ENCODE assay signal across 12 mouse cellular contexts in genomic region chr5:43309961-43310360, GRCm38 (mm10).
DNase-seq lines count a peak whose midpoint lies in the region; ATAC-seq lines count a peak whose summit lies in the region.
"Had no signal": no experiment of that assay in that cellular context is flagged by ENCODE, and none has a peak within 500 bp of the region (broad histone marks: within the 10 kb centered on the region; RNA-seq: fewer than 3 reads in every experiment).

No protein-coding gene starts in this region.

- DNase-seq in kidney, adult 18-20 months: peak; percentile 20
- DNase-seq in R1 (ENCODE audit: low read depth, low spot score): peak; percentile 36
- peak; percentile 15 for DNase-seq in embryo, embryonic 10.5 days (ENCODE audit: low spot score)
- DNase-seq in kidney, postnatal 25 days: peak; percentile 45 to 61
- no peak for DNase-seq in layer of hippocampus, adult 18-20 months (ENCODE audit: low spot score in 2 of 2)
- no peak for DNase-seq in forebrain, embryonic 10.5 days (ENCODE audit: extremely low spot score, low spot score)
- DNase-seq: cerebellum, postnatal 10 days had no signal

- no peak for ATAC-seq in kidney, embryonic 14.5 days (ENCODE audit: low FRiP score, low TSS enrichment)
- ATAC-seq in erythroblast, adult 5-6 weeks (replicated peaks; ENCODE audit: low FRiP score, poor library complexity, severe bottlenecking): no peak
- ATAC-seq: lung, postnatal 0 days had no signal

- H3K36me3 ChIP-seq in kidney, embryonic 14.5 days (ENCODE audit: control insufficient read depth, insufficient read depth, low read length): no peaks in the 10 kb centered on the region
- no peaks in the 10 kb centered on the region for H3K36me3 ChIP-seq in forebrain, embryonic 10.5 days (replicated peaks)
- H3K36me3 ChIP-seq: embryonic facial prominence, embryonic 15.5 days had no signal

- H3K27me3 ChIP-seq in kidney, embryonic 14.5 days (ENCODE audit: control insufficient read depth, insufficient read depth, low read length): no peaks in the 10 kb centered on the region
- no peaks in the 10 kb centered on the region for H3K27me3 ChIP-seq in forebrain, embryonic 10.5 days (ENCODE audit: poor library complexity, severe bottlenecking)
- H3K27me3 ChIP-seq: embryonic facial prominence, embryonic 15.5 days had no signal

- no peak overlapping the region for H3K9ac ChIP-seq in kidney, embryonic 14.5 days (ENCODE audit: low read depth, low read length)
- H3K9ac ChIP-seq: embryonic facial prominence, embryonic 15.5 days had no signal

- no peak overlapping the region for H3K4me3 ChIP-seq in kidney, embryonic 14.5 days (ENCODE audit: low read length)
- no peak overlapping the region for H3K4me3 ChIP-seq in forebrain, embryonic 10.5 days
- H3K4me3 ChIP-seq: embryonic facial prominence, embryonic 15.5 days had no signal

- 48% methylated on average over 4 of the region's 4 CpGs for WGBS in kidney, embryonic 14.5 days
- WGBS in forebrain, embryonic 10.5 days: 72% methylated on average over 4 of the region's 4 CpGs

- H3K4me1 ChIP-seq in kidney, embryonic 14.5 days (ENCODE audit: control insufficient read depth, insufficient read depth, low read length): no peaks in the 10 kb centered on the region
- peaks cover 4% of the 10 kb centered on the region; the same call in 1 of the 2 replicates for H3K4me1 ChIP-seq in forebrain, embryonic 10.5 days
- H3K4me1 ChIP-seq: embryonic facial prominence, embryonic 15.5 days had no signal

- H3K9me3 ChIP-seq in kidney, embryonic 14.5 days (ENCODE audit: control insufficient read depth, low read length): no peaks in the 10 kb centered on the region
- no peaks in the 10 kb centered on the region for H3K9me3 ChIP-seq in forebrain, embryonic 10.5 days
- H3K9me3 ChIP-seq: embryonic facial prominence, embryonic 15.5 days had no signal

- no peak overlapping the region for H3K27ac ChIP-seq in kidney, embryonic 14.5 days (ENCODE audit: low read depth, low read length)
- H3K27ac ChIP-seq in forebrain, embryonic 10.5 days: no peak overlapping the region
- H3K27ac ChIP-seq: embryonic facial prominence, embryonic 15.5 days; stomach, postnatal 0 days had no signal

- no peak overlapping the region for H3K4me2 ChIP-seq in kidney, embryonic 14.5 days (replicated peaks; ENCODE audit: low read depth, low read length)
- H3K4me2 ChIP-seq: embryonic facial prominence, embryonic 15.5 days had no signal

Comparison
In these comparisons a context has a peak if more than half of its experiments do, and no peak if none do; other contexts are left out.
1. DNase-seq: peak in kidney, adult 18-20 months (single experiment), R1 (single experiment), embryo, embryonic 10.5 days (single experiment) and kidney, postnatal 25 days (2 of 2); none in layer of hippocampus, adult 18-20 months (0 of 2) and forebrain, embryonic 10.5 days (single experiment).